Mouse (Mus musculus): ENCODE results near the gene Ddo. TPM values are rescaled to one million over a fixed set of nuclear protein-coding genes. Genes with fewer than 3 reads are reported as not detected.

Gene Ddo
- polyA plus RNA-seq (2012; ENCODE audit: insufficient read depth, low replicate concordance), result not detected in 2 replicates

DNA sequence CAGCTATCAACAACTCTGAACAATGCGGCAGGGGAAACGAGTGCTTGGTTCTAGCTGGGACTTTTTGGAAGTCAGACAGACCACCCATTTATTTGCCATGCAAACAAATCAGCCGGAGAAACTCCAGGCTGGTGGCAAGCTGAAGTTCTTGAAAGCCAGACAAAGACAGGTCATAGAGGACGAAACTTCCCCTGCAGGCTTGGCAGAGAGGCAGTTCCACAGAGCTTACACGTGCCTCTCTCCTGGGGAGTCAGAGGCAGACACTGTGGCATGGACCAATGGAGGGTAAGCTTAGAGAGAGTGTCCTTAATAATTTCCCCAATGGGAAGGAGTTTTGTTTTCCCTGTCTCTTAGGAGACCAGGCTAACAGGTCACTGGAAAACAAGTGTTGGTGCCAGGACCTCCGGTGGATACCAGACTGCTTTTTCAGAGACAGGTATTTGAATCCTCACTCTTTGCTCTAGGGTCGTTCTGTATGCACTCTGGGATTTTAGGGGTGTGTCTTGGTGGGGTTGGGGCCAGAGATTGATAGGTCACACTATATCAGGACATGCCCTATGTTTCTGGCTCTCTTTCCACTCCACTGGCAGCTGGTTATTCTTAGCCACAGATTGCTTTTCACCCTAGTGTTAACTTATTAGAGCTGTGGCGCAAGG lies at the start of gene Ddo:
Ddo (plus strand) TSS at position 356 of the 656 bp plus-strand sequence.
- peaks cover 12% of the 10 kb centered on the region for H3K9me3 ChIP-seq

DNA sequence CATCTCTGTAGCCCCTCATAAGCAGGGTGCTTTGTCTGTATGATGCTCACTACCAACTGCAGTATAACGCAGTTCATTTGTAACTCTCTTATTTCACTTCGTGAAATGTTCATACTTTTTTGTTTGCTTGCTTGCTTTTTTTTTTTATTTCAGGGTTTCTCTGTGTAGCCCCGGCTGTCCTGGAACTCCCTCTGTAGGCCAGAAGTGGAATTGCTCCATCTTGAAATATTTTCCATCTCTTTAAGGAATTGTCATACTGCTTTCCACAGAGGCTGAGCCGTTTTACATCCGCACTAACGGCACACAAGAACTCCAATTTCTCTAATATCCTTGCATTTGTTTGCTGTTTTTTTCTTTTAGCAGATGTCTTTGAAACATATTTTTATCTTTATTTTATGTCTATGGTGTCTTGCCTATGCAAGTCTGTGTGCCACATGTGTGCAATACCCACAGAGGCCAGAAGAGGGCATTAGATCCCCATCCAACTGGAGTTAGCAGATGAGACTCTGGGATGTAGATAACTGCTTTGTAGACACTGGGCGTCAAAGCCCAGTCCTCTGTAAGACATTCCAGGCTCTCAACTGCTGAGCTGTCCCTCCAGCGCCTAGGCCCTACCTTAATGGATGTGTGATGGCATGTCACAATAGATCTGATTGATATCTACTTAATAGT lies 46.1 kb upstream of the Ddo start:
- Histone ChIP-seq H3K27me3 (replicated peaks) (peaks cover 1% of the 10 kb centered on the region), H3K4me1 (no peaks in the 10 kb centered on the region), H3K4me3 (replicated peaks) (no peak overlapping the region), H3K9me3 (peaks cover 12% of the 10 kb centered on the region), H3K36me3 (replicated peaks; ENCODE audit: low read length) (no peaks in the 10 kb centered on the region)
- TF ChIP-seq FLI1 (IDR thresholded peaks at IDR 0.05; ENCODE audit: low read length), result no peak
- no peak for TF ChIP-seq GATA1 (IDR thresholded peaks at IDR 0.05; ENCODE audit: borderline replicate concordance, low read length)

More for the DNA sequence above, at the start of gene Ddo:
- Histone ChIP-seq H3K4me3 (replicated peaks) (no peak within 1 kb of the TSS), H3K27me3 (replicated peaks) (peaks cover 2% of the 10 kb centered on the region), H3K4me1 (no peaks in the 10 kb centered on the region), H3K36me3 (replicated peaks; ENCODE audit: low read length) (no peaks in the 10 kb centered on the region)
- no peak for TF ChIP-seq GATA1 (IDR thresholded peaks at IDR 0.05; ENCODE audit: borderline replicate concordance, low read length)
- TF ChIP-seq FLI1 (IDR thresholded peaks at IDR 0.05; ENCODE audit: low read length), result no peak

DNA sequence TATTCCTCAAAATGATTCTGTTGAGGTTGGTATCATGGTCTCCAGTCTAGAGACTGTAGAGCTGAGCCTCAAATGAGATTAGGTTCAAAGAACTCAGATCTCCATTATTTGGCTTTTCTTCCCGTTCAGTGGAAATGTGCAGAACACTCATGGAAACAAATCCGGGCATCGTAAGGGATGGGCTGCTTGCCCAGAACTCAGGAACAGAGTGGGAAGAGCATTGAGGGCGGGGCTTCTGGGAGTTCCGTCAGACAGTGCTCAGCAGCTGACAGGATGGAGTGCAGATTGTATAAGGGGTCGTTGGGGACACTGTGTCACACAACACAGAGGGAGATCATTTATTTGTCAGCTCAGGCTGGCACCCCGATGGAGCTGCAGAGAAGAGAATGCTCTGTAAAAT lies 37.6 kb upstream of the Ddo start:
- Histone ChIP-seq H3K4me1 (peaks cover 5% of the 10 kb centered on the region), H3K36me3 (replicated peaks; ENCODE audit: low read length) (no peaks in the 10 kb centered on the region), H3K9me3 (peaks cover 22% of the 10 kb centered on the region), H3K27me3 (replicated peaks) (peaks cover 4% of the 10 kb centered on the region), H3K4me3 (replicated peaks) (no peak overlapping the region)
- TF ChIP-seq GATA1 (IDR thresholded peaks at IDR 0.05; ENCODE audit: borderline replicate concordance, low read length) (no peak), FLI1 (IDR thresholded peaks at IDR 0.05; ENCODE audit: low read length) (no peak)

DNA sequence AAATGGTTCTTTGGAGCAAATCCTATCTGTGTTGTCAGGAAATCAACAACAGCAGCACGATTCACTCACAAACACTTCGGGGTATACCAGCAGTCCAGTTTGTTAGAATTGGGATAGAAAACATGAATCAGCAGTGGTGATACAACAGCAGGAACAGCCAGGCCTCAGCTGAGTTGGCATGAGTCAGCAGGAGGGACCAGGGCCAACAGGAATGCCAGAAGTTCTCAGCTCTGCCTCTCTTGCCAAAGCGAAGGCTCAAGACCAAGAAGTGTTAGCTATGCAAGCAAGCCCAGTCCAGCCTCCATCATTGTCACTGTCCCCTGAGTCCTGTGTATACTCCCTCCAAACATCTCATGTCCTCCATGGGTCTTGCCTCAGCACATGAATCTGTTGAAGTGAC lies 32.6 kb upstream of the Ddo start:
- Histone ChIP-seq H3K9me3 (peaks cover 40% of the 10 kb centered on the region), H3K27me3 (replicated peaks) (no peaks in the 10 kb centered on the region), H3K36me3 (replicated peaks; ENCODE audit: low read length) (no peaks in the 10 kb centered on the region), H3K4me1 (peaks cover 8% of the 10 kb centered on the region), H3K4me3 (replicated peaks) (peak overlapping the region; percentile 4)
- TF ChIP-seq GATA1 (IDR thresholded peaks at IDR 0.05; ENCODE audit: borderline replicate concordance, low read length), result no peak
- TF ChIP-seq FLI1 (IDR thresholded peaks at IDR 0.05; ENCODE audit: low read length), result no peak

DNA sequence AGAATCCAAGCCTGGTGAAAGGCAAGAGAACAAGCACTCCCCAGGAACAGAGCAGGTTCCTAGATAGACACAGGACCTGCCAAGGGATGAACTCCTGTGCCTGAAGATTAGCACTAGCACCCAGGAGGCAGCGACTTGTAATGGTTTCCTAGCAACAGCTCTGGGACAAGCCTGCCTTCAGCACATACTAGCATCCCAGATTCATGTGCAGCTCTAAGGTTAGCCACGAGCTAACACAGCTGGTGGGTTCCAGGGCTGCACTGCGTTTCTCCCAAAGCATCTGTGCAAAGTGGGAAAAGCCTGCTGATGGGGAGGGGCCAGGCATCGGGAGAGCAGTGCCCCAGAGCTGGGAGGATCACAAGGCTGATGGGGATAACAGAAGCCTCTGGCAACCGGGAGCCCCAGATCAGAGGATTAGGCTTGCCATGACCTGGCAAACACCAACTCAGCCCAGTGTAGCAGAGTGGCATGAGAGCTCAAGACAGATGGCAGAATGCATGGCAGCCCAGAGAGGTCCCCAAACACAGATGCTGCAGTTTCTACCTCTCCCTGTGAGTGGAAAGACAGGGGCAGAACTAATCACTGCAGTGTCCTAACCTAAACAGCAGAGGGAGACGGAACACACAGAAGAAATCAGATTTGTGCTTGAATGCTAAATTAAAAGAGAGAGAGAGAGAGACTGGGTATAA lies 25.0 kb upstream of the Ddo start:
- Histone ChIP-seq H3K9me3 (peaks cover 47% of the 10 kb centered on the region), H3K4me3 (replicated peaks) (no peak overlapping the region)
- TF ChIP-seq FLI1 (IDR thresholded peaks at IDR 0.05; ENCODE audit: low read length) (no peak), GATA1 (IDR thresholded peaks at IDR 0.05; ENCODE audit: borderline replicate concordance, low read length) (no peak)

DNA sequence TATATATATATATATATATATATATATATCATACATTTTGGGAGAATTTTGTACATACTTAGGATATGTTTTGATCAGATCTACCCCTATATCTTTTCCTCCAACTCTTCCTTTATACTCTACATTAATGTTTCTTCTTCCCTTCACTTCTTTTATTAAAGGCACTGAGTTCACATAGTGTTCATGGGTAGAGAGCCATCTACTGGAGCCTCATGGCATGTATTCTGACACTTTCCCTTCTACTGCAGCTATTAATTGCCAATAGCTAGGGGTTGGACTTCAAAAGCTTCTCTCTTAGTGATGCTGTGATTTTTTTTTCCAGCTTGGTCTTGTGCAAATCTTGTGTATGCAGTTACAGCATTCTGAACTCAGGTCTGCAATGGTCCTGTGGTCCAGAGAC lies 11.8 kb upstream of the Ddo start:
- Histone ChIP-seq H3K36me3 (replicated peaks; ENCODE audit: low read length) (no peaks in the 10 kb centered on the region), H3K9me3 (no peaks in the 10 kb centered on the region), H3K27me3 (replicated peaks) (no peaks in the 10 kb centered on the region), H3K4me3 (replicated peaks) (no peak overlapping the region), H3K4me1 (no peaks in the 10 kb centered on the region)
- TF ChIP-seq GATA1 (IDR thresholded peaks at IDR 0.05; ENCODE audit: borderline replicate concordance, low read length) (no peak), FLI1 (IDR thresholded peaks at IDR 0.05; ENCODE audit: low read length) (no peak)

More for the DNA sequence above, 25.0 kb upstream of the Ddo start:
- Histone ChIP-seq H3K4me1 (no peaks in the 10 kb centered on the region), H3K36me3 (replicated peaks; ENCODE audit: low read length) (no peaks in the 10 kb centered on the region), H3K27me3 (replicated peaks) (peaks cover 1% of the 10 kb centered on the region)

DNA sequence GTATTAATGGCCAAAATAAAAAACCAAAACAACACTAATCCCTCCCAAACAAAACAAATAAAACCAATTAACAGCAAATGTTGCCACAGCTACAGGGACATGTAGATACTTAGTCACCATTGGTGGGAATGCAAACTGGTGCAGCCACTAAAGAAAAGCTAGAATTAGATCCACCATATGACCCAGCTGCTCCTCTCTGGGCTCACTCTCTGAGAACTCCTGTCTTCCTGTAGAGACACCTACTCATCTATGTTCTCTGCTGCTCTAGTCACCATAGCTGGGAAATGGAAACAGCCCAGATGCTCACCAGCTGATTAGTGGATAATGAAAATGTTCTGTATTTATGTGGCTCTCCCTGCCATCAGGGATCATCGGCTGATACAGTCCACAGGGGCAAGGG lies 10.1 kb upstream of the Ddo start:
- Histone ChIP-seq H3K4me3 (replicated peaks) (no peak overlapping the region), H3K9me3 (no peaks in the 10 kb centered on the region)
- TF ChIP-seq GATA1 (IDR thresholded peaks at IDR 0.05; ENCODE audit: borderline replicate concordance, low read length) (no peak), FLI1 (IDR thresholded peaks at IDR 0.05; ENCODE audit: low read length) (no peak)

DNA sequence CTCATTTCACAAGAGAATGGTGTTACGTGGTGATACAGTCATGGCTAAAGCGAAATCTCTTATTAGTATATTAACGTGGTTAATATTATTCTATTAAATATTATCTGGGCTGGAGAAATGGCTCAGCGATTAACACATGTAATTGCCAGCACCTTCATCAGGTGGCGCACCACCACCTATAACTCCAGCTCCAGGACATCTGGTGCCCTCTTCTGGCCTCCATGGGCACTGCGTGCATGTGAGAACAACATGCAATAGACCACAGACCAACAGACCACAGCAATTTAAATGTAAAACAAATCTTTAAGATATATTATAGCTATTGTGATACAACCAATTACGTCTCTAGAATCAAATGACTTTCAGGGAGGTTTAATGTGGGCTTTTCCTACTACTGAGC lies 671 bp upstream of the Ddo start:
- Histone ChIP-seq H3K36me3 (replicated peaks; ENCODE audit: low read length) (no peaks in the 10 kb centered on the region), H3K4me3 (replicated peaks) (no peak overlapping the region), H3K9me3 (peaks cover 12% of the 10 kb centered on the region), H3K27me3 (replicated peaks) (peaks cover 2% of the 10 kb centered on the region), H3K4me1 (no peaks in the 10 kb centered on the region)
- TF ChIP-seq GATA1 (IDR thresholded peaks at IDR 0.05; ENCODE audit: borderline replicate concordance, low read length) (no peak), FLI1 (IDR thresholded peaks at IDR 0.05; ENCODE audit: low read length) (no peak)

More for the DNA sequence above, 10.1 kb upstream of the Ddo start:
- Histone ChIP-seq H3K27me3 (replicated peaks) (no peaks in the 10 kb centered on the region), H3K36me3 (replicated peaks; ENCODE audit: low read length) (no peaks in the 10 kb centered on the region), H3K4me1 (no peaks in the 10 kb centered on the region)

DNA sequence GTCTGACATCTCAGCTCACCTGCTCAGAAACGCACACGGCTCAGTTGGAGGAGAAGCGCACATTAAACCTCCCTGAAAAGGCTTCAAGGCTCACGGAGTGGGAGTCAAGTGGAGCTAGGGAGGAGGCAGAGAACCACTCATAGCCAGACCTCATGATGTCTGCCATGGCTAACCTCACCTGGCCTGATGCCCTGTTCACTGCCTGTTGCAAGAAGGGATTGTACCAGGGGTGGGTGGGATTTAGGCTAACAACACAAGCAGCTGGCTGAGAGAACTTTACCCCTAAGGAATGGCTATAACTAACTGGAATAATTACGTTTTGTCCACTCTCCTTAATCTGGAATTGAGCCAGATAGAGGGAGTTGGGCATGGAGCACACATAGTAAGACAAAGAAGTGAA lies 646 bp downstream of the Ddo start:
- Histone ChIP-seq H3K9me3 (peaks cover 12% of the 10 kb centered on the region), H3K27me3 (replicated peaks) (peaks cover 2% of the 10 kb centered on the region), H3K4me1 (no peaks in the 10 kb centered on the region), H3K36me3 (replicated peaks; ENCODE audit: low read length) (no peaks in the 10 kb centered on the region), H3K4me3 (replicated peaks) (no peak overlapping the region)
- TF ChIP-seq FLI1 (IDR thresholded peaks at IDR 0.05; ENCODE audit: low read length) (no peak), GATA1 (IDR thresholded peaks at IDR 0.05; ENCODE audit: borderline replicate concordance, low read length) (no peak)

DNA sequence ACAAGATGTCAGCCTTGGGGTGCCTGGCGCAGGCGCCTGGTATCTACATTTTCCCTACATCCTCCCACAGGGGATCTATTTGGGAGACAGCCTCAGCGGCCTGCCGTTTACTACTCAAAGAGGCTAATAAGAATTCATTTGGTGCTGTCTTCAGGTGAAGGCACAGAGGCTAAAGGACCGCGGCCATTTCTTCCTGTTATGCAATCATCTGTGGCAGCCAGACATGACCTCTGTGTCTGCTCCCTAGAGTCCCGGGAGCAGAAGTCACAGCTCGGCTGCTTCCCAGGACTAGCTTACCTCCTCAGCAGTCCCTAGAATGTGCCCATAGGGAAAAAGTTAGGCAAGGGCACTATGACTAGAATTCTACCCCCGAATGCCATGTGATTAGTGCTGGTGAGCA lies 1.1 kb downstream of the Ddo start:
- Histone ChIP-seq H3K9me3 (peaks cover 12% of the 10 kb centered on the region), H3K36me3 (replicated peaks; ENCODE audit: low read length) (no peaks in the 10 kb centered on the region), H3K27me3 (replicated peaks) (peaks cover 2% of the 10 kb centered on the region), H3K4me1 (no peaks in the 10 kb centered on the region), H3K4me3 (replicated peaks) (no peak overlapping the region)
- TF ChIP-seq GATA1 (IDR thresholded peaks at IDR 0.05; ENCODE audit: borderline replicate concordance, low read length), result no peak
- no peak for TF ChIP-seq FLI1 (IDR thresholded peaks at IDR 0.05; ENCODE audit: low read length)

Measured in megakaryocyte, embryonic 14.5 days (primary cell).